Mouse (Mus musculus) kidney, postnatal 0 days (tissue): Measurements from ENCODE around the gene Zswim9. TPM values are rescaled to one million over a fixed set of nuclear protein-coding genes. Genes with fewer than 3 reads are reported as not detected.

Experiments
- ATAC-seq: fragments of 200-750 bp; cut with Nextera tagmentation; replicated peaks from 2 replicates; pipeline ENCODE4 v1.8.0; 2017; ENCODE audit warnings: low read depth, moderate number of reproducible peaks, moderate TSS enrichment, moderate library complexity; ENCODE audit not compliant: low FRiP score
- DNase-seq: peaks from one replicate; pipeline ENCODE4 v3.0.0-alpha.2; 2016; ENCODE audit warnings: low spot score
- H3K27ac ChIP-seq: fragments of 300-500 bp; sonication (generic); 2 replicates; pipeline ENCODE4 v1.5.1; 2014; ENCODE audit warnings: mild to moderate bottlenecking
- H3K27me3 ChIP-seq: fragments of 300-500 bp; sonication (generic); 2 replicates; pipeline ENCODE4 v1.6.1; 2014; ENCODE audit warnings: low read length, mixed read lengths; ENCODE audit not compliant: insufficient read depth
- H3K36me3 ChIP-seq: fragments of 300-500 bp; sonication (generic); 2 replicates; pipeline ENCODE4 v1.6.1; 2014; ENCODE audit warnings: low read length, mixed read lengths; ENCODE audit not compliant: insufficient read depth
- H3K4me1 ChIP-seq: fragments of 300-500 bp; sonication (generic); replicated peaks from 2 replicates; pipeline ENCODE4 v1.6.1; 2014; ENCODE audit warnings: antibody characterized with exemption, low read length, mixed read lengths; ENCODE audit not compliant: insufficient read depth
- H3K4me2 ChIP-seq: fragments of 300-500 bp; sonication (generic); 2 replicates; pipeline ENCODE4 v1.6.1; 2014; ENCODE audit warnings: mild to moderate bottlenecking, low read length, moderate library complexity, mixed read lengths
- H3K4me3 ChIP-seq: fragments of 300-500 bp; sonication (generic); replicated peaks from 2 replicates; pipeline ENCODE4 v1.5.1; 2014; ENCODE audit warnings: low read depth, low read length
- H3K9ac ChIP-seq: fragments of 300-500 bp; sonication (generic); 2 replicates; pipeline ENCODE4 v1.6.1; 2014; ENCODE audit warnings: low read depth, low read length
- H3K9me3 ChIP-seq: fragments of 300-500 bp; sonication (generic); replicated peaks from 2 replicates; pipeline ENCODE4 v1.6.1; 2016; ENCODE audit warnings: low read length, inconsistent platforms, mixed read lengths
- CTCF ChIP-seq: IDR thresholded peaks from 2 replicates; pipeline ENCODE4 v1.5.1; 2016; ENCODE audit warnings: antibody characterized with exemption, low read depth, mild to moderate bottlenecking, moderate library complexity
- WGBS: fragments of 180-500 bp; shearing (Covaris S2); extraction: QIAGEN DNeasy Blood & Tissue Kit; methylation state at CpG from one replicate; pipeline ENCODE4 v1.1.7; 2014; 5-methylcytosine and 5-hydroxymethylcytosine counted together
- polyA plus RNA-seq: library from polyadenylated mRNA; unstranded; fragments of >200 nt; fragmentation: Nextera tagmentation; extraction: Ambion mirVana; gene quantifications from 2 replicates; pipeline ENCODE4 v1.2.1, GENCODE M21; 2015

Zswim9 gene
- polyA plus RNA-seq, 1 experiment from 2014 or later: 5.0 TPM

GRCm38 (mm10) chr7:13277081-13277480 is 1.4 kb downstream of the Zswim9 start, which contains the start of gene Lig1:
TSS of gene Lig1 (plus strand) at chr7:13277283.
- no peak for TF ChIP-seq CTCF
- H3K36me3 ChIP-seq: 0 out of 2 replicates have a peak, but pooled peaks cover 3% of the 10 kb centered on the region
- 96% methylated on average over 16 of the region's 16 CpGs for WGBS
- no peaks in the 10 kb centered on the region for H3K9me3 ChIP-seq
- ATAC-seq (no peak), DNase-seq (no peak)
- peak within 1 kb of the TSS; percentile 77 for H3K27ac ChIP-seq
- no peaks in the 10 kb centered on the region for H3K27me3 ChIP-seq
- H3K4me1 ChIP-seq: no peaks in the 10 kb centered on the region
- H3K4me2 ChIP-seq: peak within 1 kb of the TSS; percentile 58
- peak within 1 kb of the TSS; percentile 72 for H3K9ac ChIP-seq
- H3K4me3 ChIP-seq: peak within 1 kb of the TSS; percentile 62

GRCm38 (mm10) chr7:13271704-13272103 is 6.8 kb downstream of the Zswim9 start:
- Histone ChIP-seq H3K9ac (no peak overlapping the region), H3K27me3 (no peaks in the 10 kb centered on the region), H3K4me1 (no peaks in the 10 kb centered on the region), H3K4me3 (no peak overlapping the region), H3K9me3 (no peaks in the 10 kb centered on the region), H3K4me2 (no peak overlapping the region), H3K36me3 (0 out of 2 replicates have a peak, but pooled peaks cover 3% of the 10 kb centered on the region), H3K27ac (no peak overlapping the region)
- no peak for TF ChIP-seq CTCF
- ATAC-seq (no peak), DNase-seq (no peak)
- WGBS: 78% methylated on average over 1 of the region's 1 CpGs

- TF ChIP-seq CTCF: no peak
- Histone ChIP-seq H3K27me3 (no peaks in the 10 kb centered on the region), H3K9ac (no peak overlapping the region), H3K9me3 (no peaks in the 10 kb centered on the region), H3K4me2 (no peak overlapping the region), H3K27ac (no peak overlapping the region), H3K4me1 (no peaks in the 10 kb centered on the region), H3K36me3 (0 out of 2 replicates have a peak, but pooled peaks cover 3% of the 10 kb centered on the region), H3K4me3 (no peak overlapping the region)
- no peak for ATAC-seq
- 86% methylated on average over 11 of the region's 11 CpGs for WGBS
- no peak for DNase-seq
Measured at GRCm38 (mm10) chr7:13269394-13269793, 9.1 kb downstream of the Zswim9 start.

GRCm38 (mm10) chr7:13268749-13269260 is 9.7 kb downstream of the Zswim9 start:
- no peak for ATAC-seq
- DNase-seq: no peak
- Histone ChIP-seq H3K36me3 (0 out of 2 replicates have a peak, but pooled peaks cover under 1% of the 10 kb centered on the region), H3K27me3 (no peaks in the 10 kb centered on the region), H3K9me3 (no peaks in the 10 kb centered on the region), H3K9ac (no peak overlapping the region), H3K4me2 (no peak overlapping the region), H3K27ac (no peak overlapping the region), H3K4me1 (no peaks in the 10 kb centered on the region), H3K4me3 (no peak overlapping the region)
- TF ChIP-seq CTCF: no peak
- 89% methylated on average over 4 of the region's 4 CpGs for WGBS

- TF ChIP-seq CTCF: no peak
- no peaks in the 10 kb centered on the region for H3K27me3 ChIP-seq
- no peak overlapping the region for H3K9ac ChIP-seq
- H3K27ac ChIP-seq: no peak overlapping the region
- H3K9me3 ChIP-seq: no peaks in the 10 kb centered on the region
- H3K4me1 ChIP-seq: no peaks in the 10 kb centered on the region
- ATAC-seq (no peak), DNase-seq (no peak)
- no peak overlapping the region for H3K4me2 ChIP-seq
- 53% methylated on average over 2 of the region's 2 CpGs for WGBS
- H3K36me3 ChIP-seq: no peaks in the 10 kb centered on the region
- H3K4me3 ChIP-seq: no peak overlapping the region
Measured at GRCm38 (mm10) chr7:13264396-13264795, 14.1 kb downstream of the Zswim9 start.

GRCm38 (mm10) chr7:13263851-13264250 is 14.7 kb downstream of the Zswim9 start:
- Histone ChIP-seq H3K4me3 (no peak overlapping the region), H3K4me1 (no peaks in the 10 kb centered on the region), H3K4me2 (no peak overlapping the region), H3K36me3 (no peaks in the 10 kb centered on the region), H3K9ac (no peak overlapping the region), H3K27me3 (no peaks in the 10 kb centered on the region), H3K9me3 (no peaks in the 10 kb centered on the region), H3K27ac (no peak overlapping the region)
- DNase-seq (no peak), ATAC-seq (no peak)
- WGBS: 88% methylated on average over 5 of the region's 5 CpGs
- no peak for TF ChIP-seq CTCF
